Mouse (Mus musculus): ENCODE data around the gene Prl.
"Not testable (repeated sequence)": the region's sequence is repeated elsewhere in the genome, so short reads cannot be mapped to it uniquely, and the experiment has no call there.

Gene Prl

GRCm38 (mm10) chr13:27057270-27057669, at the start of gene Prl:
Prl (plus strand) TSS chr13:27057570.
- DNase-seq: no peak

GRCm38 (mm10) chr13:27026614-27027013, 30.8 kb upstream of the Prl start:
- no peak for DNase-seq

GRCm38 (mm10) chr13:27027376-27027775, 30.0 kb upstream of the Prl start:
- DNase-seq: no peak

- no peak for DNase-seq
These were observed 28.7 kb upstream of the Prl start for GRCm38 (mm10) chr13:27028501-27029240.

- DNase-seq: no peak
These were observed 26.1 kb upstream of the Prl start for GRCm38 (mm10) chr13:27031101-27031852.

- DNase-seq: no peak
These were observed 25.5 kb upstream of the Prl start for GRCm38 (mm10) chr13:27031853-27032240.

- no peak for DNase-seq
These were observed 24.4 kb upstream of the Prl start for GRCm38 (mm10) chr13:27032998-27033397.

GRCm38 (mm10) chr13:27042185-27042584, 15.2 kb upstream of the Prl start:
- no peak for DNase-seq

GRCm38 (mm10) chr13:27043326-27043725, 14.0 kb upstream of the Prl start:
- no peak for DNase-seq

GRCm38 (mm10) chr13:27059177-27059576, 1.8 kb downstream of the Prl start:
- DNase-seq: no peak

- not testable (repeated sequence) for DNase-seq
These were observed 36.5 kb downstream of the Prl start, which contains the start of gene Prl3d1 for GRCm38 (mm10) chr13:27093890-27094289. Prl3d1 (plus strand) TSS chr13:27094190.
